Mouse (Mus musculus) urinary bladder, adult 18-20 months (tissue): ENCODE results near the gene Emc9.

Source experiments
- DNase-seq, 2 experiments: peaks; one replicate each; pipeline ENCODE4 v3.0.0; 2022; ENCODE audit warnings: low spot score in 2 of 2, mixed read lengths in 2 of 2

Emc9 gene

DNA sequence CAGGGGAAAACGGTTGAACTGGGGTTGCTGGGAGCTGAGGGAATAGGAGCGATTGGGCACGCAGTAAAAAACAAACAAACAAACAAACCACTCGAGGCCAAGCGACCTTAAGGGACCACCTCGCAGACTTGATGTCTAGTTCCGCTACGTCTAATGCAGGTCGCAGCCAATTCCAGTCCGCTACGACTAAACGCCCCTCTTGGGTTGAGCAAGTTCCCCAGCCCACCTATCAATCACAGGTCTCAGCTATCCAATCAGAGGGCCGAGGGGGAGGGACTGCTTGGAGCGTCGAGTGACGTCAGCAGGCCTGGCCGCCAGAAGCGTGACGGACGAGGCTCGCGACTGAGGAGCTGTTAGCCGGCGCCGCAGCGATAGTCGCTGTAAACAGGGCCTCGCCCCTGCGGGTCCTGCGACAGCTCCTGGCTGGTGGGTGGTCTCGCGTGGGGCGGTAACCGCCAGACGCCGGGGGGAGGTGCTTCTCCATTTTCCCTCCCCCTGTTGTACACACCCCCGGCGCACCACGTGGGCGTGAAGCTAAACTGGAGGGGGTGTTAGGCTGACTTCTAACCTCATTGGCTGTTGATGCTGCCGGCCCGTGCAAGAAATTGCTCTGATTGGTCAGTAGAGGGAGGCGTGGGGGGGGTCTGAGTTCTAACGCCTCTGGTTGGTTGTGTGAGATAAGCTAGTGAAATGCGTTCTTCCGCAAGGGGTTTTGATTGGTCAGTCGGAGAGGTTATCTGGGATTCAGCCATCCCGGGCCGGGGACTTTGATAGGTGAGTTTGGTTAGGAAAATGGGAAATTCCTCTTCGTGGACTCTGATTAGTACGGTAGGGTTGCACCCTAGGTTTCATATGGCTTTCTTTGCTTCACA lies 24.7 kb downstream of the Emc9 start, which contains the start of gene A730061H03Rik:
TSS of gene A730061H03Rik (minus strand) at position 205 of the 872 bp plus-strand sequence.
- peak; percentile 95 to 97 for DNase-seq

DNA sequence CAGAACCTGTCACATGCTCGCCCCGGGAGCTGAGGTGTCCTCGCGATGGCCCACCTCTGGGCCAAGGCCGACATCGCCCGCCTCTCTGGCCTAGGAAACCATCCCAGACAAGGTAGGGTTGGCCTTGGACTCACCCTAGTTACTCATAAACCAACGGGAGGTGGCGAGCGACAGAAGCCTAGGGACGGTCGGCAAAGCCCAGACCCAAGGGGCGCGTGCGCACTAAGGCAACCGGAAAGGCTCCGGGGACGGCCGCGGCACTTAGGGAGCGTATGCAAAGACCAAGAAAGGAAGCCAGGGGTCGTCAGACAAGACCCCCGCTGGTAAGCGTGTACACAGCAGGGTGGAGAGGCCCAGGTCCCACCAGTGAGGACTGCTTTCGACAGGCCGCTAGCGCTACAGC lies 25.3 kb downstream of the Emc9 start, which contains the start of gene Dcaf11:
TSS of gene Dcaf11 (plus strand) at position 208 of the 403 bp plus-strand sequence.
- peak; percentile 82 to 83 for DNase-seq

DNA sequence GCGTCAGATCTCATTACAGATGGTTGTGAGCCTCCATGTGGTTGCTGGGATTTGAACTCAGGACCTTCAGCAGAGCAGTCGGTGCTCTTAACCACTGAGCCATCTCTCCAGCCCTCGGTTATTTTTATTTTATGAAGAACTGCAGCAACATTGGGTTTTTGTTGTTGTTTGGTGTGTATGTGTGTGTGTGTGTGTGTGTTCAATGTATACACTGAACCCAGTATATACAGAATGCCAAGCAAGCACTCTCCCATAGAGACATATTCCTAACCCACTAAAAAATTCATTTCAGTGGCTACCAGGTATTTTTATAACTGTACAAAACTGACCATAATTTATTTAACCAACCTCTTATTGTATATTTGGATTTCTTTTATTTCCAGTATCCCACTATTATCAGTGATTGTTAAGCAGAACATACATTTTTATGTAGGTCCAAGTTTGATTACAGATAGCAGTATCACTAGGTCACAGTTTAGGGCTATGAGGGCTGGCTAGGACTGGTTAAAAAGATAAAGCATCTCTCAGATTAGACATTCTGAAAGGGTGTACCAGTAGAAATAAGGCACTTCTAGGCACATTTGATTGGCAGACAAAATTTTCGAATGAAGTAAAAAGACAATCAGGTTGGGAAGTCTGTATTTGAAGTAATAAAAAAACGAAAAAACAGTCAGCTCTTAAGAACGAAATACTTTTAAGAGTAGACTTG lies 26.2 kb downstream of the Emc9 start:
- no peak for DNase-seq

DNA sequence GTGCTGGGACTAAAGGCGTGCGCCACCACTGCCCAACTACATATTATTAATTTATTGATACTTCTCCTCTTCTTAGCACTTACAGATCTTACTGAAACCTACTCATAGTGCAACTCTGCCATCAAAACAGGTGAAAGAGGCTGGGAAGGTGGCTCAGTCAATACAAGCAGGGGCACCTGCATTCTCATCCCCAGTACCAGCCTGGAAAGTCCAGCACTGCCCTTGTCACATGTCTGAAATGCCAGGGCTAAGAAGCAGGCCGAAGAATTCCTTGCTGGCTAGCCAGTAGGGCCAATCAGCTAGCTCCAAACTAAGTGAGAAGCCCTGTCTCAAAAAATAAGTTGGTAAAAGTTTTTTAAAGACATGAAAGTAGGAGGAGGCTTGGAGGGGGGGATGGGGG lies 27.5 kb downstream of the Emc9 start:
- DNase-seq = no peak

DNA sequence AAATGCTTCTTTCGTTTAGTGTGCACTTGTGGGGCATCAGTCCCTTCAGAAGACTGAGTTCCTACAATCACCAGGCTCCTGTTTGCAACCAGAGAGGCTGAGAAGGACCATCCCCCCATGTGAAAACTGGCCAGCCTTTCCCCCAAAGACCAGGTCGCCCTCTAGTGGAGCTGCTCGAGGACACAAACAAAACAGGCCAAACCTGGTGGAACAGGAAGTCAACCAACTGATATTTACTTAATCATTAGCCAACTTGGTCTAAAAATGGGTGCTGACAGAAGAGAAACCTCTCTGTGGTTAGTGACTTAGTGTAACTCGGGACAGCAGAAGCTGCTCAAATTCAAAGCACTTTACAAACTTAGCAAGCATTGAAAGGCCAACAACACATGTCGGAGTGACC lies 28.1 kb downstream of the Emc9 start:
- DNase-seq = peak; percentile 76 to 81

DNA sequence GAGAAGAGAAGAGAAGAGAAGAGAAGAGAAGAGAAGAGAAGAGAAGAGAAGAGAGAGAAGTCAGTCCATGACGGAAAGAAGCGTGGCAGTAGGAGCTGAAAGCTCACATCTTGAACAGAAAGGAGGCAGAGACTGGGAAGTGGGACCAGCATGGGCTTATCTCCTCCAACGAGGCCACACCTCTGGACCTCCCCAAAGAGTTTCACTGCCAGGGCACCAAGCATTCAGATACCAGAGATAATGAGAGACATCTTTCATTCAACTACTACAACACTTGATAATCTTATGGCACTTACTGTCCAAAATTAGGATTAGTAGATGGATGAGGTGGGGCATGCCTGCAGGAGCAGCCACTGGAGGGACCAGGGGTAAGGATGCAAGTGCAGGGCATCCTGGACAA lies 29.3 kb downstream of the Emc9 start:
- DNase-seq = no peak

DNA sequence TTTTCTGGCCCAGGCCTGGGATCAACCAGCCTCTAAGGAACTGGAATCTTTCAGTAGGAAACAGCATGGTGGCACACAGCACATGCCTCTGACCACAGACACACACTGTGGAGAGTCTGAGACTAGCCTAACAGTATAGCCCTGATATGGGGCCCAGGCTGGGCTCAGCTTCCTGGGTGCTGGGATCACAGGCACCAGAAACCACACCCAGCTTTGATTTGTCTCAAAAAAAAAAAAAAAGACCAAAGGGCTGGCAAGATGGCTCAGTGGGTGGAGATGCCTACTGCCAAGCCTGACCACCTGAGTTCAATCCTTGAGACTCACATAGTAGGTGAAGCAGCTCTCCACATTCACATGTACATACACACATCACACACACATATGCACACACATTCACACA lies 30.5 kb downstream of the Emc9 start:
- peak in 1 of 2 experiments; percentile 37 for DNase-seq

- DNase-seq = no peak
These were observed 33.3 kb downstream of the Emc9 start for GRCm38 (mm10) chr14:55551794-55552193.

DNA sequence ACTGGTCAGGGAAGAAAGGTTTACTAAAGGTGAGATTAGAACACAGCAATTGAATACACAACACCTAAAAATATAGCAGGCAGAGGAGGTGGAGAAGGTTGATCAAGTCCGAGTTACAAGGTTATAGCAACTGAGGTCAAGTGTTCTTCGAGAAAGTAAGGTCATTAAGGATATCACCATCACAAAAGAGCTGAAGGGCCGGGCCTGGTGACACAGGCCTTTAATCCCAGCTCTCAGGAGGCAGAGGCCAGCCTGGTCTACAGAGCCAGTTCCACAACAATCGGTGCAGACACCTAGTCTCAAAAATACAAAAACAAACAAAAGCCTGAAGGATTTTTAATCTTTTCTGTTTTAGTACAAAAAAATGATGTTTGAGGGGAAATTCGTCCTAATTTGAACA lies 33.8 kb downstream of the Emc9 start:
- no peak for DNase-seq

DNA sequence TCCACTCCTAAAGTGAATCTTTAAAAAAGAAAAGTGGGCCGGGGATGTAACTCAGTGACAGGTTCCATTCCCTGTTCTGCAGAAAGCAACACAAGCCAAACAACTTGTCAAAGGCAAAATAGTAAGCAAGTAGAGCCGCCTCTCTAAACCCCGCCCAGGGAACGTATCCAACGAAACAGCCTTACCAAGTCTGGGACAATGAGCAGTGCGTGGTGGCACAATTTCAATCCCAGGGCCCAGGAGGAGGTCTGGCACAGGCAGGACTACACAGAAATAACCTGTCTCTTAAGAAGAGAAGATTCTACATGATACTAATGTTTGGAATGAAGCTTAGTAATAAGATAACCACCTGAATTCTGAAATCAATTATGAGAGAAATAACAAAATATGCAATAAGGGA lies 34.9 kb downstream of the Emc9 start:
- no peak for DNase-seq

GRCm38 (mm10) chr14:55544334-55544733 lies 40.8 kb downstream of the Emc9 start:
- DNase-seq = no peak

DNA sequence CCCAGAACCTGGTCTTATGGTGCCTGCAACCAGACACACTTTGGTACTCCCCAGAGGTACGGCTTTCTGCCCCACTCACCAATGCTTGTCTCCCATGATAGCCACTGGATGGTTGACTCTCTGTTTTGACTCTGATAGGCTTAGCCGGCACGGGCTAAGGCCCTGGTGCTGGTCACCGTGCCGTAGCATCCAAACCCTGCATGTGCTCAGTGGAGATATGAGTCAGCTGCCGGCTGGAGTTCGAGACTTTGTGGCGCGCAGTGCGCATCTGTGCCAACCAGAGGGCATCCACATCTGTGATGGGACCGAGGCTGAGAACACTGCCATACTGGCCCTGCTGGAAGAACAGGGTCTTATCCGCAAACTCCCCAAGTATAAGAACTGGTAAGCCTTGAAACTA lies 42.8 kb downstream of the Emc9 start:
- DNase-seq = no peak

DNA sequence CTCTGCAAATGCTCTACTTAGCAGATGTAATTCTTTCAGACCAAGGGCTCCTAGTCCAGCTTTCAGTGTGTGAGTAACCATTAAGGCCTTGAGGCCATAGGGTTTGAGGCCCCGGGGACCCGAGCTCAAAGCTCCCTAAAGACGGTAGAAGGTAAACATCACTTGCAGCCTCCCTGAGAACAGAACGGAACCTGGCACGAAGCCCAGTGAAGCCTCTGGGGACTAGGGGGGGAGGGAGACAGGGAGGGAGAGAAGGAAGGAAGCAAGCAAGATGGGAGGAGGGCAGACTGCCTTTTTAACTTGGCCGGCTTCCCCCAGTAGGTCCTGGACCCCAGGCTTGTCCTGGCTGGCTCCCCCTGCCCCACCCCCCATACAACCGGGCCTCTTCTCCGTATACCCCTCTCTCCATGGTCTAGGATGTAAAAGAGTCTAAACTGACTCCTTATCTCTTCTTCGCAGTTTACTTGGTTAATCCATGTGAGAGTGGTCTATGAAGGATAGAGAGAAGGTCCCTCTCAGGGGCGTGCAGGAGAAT lies 44.2 kb downstream of the Emc9 start:
- DNase-seq = peak; percentile 49 to 74

DNA sequence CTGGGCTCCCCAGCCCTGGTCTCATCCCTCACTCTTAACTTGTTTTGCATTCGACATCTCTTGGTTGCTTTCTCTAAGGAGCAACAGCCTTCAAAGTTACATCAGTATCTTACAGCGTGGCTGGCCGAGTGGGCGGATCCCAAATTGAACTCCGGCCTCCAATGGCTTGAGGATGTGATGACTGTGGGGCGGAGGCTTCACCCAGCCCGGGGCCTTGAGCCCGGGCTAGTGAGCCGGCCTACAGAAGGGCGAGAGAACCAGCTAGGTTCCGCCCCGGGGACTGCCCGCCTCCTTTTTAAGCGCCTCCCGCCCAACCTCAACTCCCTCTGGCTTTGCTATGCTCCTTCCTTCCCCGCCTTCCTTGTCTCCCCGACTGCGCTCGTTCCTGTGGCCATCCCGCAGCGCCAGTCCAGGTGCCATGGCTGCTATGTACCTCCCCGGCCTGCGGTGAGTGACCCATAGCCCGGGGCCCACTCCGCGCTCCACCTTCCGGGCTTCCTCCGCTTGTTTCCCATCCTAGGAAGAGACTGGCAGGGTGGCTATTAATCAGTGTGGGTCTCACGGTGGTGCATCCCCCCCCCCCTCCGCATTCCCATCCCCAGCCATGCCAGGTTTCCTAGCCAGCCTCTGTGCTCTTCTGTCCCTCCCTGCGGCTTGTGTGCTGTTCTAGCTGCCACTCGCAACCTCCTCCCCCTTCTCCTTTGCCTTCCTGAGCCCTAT lies 44.9 kb downstream of the Emc9 start, which contains the start of gene Pck2:
TSS of gene Pck2 (plus strand) at position 200 of the 720 bp plus-strand sequence.
- peak; percentile 77 to 88 for DNase-seq

DNA sequence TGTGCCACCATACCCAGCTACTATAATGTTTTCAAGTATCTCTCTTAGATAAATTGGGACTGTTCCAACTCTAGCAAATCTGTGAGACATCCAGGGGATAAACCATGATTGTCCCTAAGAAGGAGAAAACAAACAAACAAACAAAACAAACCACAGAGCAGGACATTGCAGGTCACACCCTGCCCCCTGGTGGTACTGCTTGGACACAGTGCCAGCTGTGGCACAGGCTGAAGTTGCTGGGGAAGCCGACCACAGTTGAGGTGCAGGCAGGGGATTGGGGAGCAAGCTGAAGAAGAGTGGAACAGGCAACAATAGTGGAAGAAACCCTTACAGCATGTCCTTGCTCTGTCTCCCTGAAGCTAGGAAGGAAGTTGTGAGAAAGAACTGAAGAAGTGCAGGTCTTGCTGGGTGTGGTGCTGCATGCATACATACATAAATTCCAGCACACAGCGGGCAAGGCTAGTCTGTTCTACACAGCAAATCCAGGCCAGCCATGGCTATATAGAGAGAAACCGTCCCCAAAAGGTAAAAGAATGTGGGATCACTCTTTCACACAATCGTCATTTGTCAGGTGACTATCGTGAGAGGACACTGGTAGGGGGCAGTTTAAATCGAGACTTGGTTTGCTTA lies 48.9 kb downstream of the Emc9 start:
- DNase-seq = peak in 1 of 2 experiments; percentile 31
